Mouse (Mus musculus) CH12.LX (cell line): ENCODE results near the gene Hist1h3f. TPM values are rescaled to one million over a fixed set of nuclear protein-coding genes. Genes with fewer than 3 reads are reported as not detected.

Source experiments
- DNase-seq: peaks from one replicate; pipeline ENCODE4 v3.0.0-alpha.2; 2013; ENCODE audit errors: extremely low read depth
- H3K27ac ChIP-seq: 2 replicates; pipeline ENCODE4 v1.5.1; 2012; ENCODE audit warnings: low read depth, mild to moderate bottlenecking, control low read depth, moderate library complexity; ENCODE audit not compliant: insufficient read depth
- H3K27me3 ChIP-seq: replicated peaks from 2 replicates; pipeline ENCODE3; 2012; ENCODE audit warnings: inconsistent platforms
- H3K36me3 ChIP-seq, 2 experiments: replicated peaks in 1 of 2; 2 replicates each; pipeline versions ENCODE3 to v1.6.1; 2012; ENCODE audit warnings: inconsistent platforms in 1 of 2, low read length in 1 of 2, mild to moderate bottlenecking in 1 of 2, mixed read lengths in 1 of 2, moderate library complexity in 1 of 2; ENCODE audit not compliant: control insufficient read depth in 1 of 2, insufficient read depth in 1 of 2
- H3K4me1 ChIP-seq, 2 experiments: 2 replicates each; pipeline ENCODE4 v1.6.1; 2012; ENCODE audit warnings: inconsistent platforms in 1 of 2, moderate library complexity in 1 of 2; ENCODE audit not compliant: insufficient read depth in 2 of 2, control insufficient read depth in 1 of 2
- H3K4me2 ChIP-seq: 2 replicates; pipeline ENCODE4 v1.6.1; 2012; ENCODE audit warnings: low read depth, mild to moderate bottlenecking, control low read depth; ENCODE audit not compliant: poor library complexity, insufficient read depth, severe bottlenecking
- H3K4me3 ChIP-seq, 3 experiments: fragments of 150-350 bp in 1 of 3; sonication (generic) in 1 of 3; replicated peaks in 1 of 3; 2 replicates each; pipeline versions ENCODE3 to v1.5.1; 2011 to 2012; ENCODE audit warnings: low read depth in 2 of 3, low read length in 2 of 3, mild to moderate bottlenecking in 2 of 3, moderate library complexity in 2 of 3, control low read depth in 1 of 3, improper control_type of control experiment in 1 of 3, inconsistent platforms in 1 of 3, mixed read lengths in 1 of 3; ENCODE audit not compliant: poor library complexity in 1 of 3
- H3K79me2 ChIP-seq: replicated peaks from 2 replicates; pipeline ENCODE4 v1.6.1; 2012; ENCODE audit warnings: mild to moderate bottlenecking, moderate library complexity; ENCODE audit not compliant: control insufficient read depth, poor library complexity, insufficient read depth, severe bottlenecking; ENCODE audit errors: extremely low read depth
- H3K9ac ChIP-seq: 2 replicates; pipeline ENCODE4 v1.6.1; 2012; ENCODE audit warnings: low read depth, mild to moderate bottlenecking, control low read depth, moderate library complexity; ENCODE audit not compliant: insufficient read depth
- H3K9me3 ChIP-seq: replicated peaks from 2 replicates; pipeline ENCODE3; 2012; ENCODE audit warnings: low read length, inconsistent platforms, mixed read lengths
- CHD1 ChIP-seq: IDR thresholded peaks from 2 replicates; pipeline ENCODE4 v1.6.1; 2012; ENCODE audit warnings: low read depth, low read length, improper control_type of control experiment, inconsistent platforms
- CHD2 ChIP-seq: IDR thresholded peaks from 2 replicates; pipeline ENCODE4 v1.6.1; 2011; ENCODE audit warnings: low read length, improper control_type of control experiment
- CTCF ChIP-seq, 2 experiments: IDR thresholded peaks in 1 of 2; conservative IDR thresholded peaks in 1 of 2; 2 replicates each; pipeline ENCODE4 v1.5.1; 2011 to 2012; ENCODE audit warnings: low read depth in 2 of 2, low read length in 2 of 2, improper control_type of control experiment in 1 of 2, inconsistent platforms in 1 of 2, mild to moderate bottlenecking in 1 of 2, moderate library complexity in 1 of 2
- ELF1 ChIP-seq: IDR thresholded peaks from 2 replicates; pipeline ENCODE4 v1.6.1; 2014; ENCODE audit warnings: low read depth, mild to moderate bottlenecking, inconsistent platforms, low read length, improper control_type of control experiment
- EP300 ChIP-seq: IDR thresholded peaks from 2 replicates; pipeline ENCODE4 v1.6.1; 2011; ENCODE audit warnings: low read length, improper control_type of control experiment
- ETS1 ChIP-seq: conservative IDR thresholded peaks from 2 replicates; pipeline ENCODE4 v1.6.1; 2012; ENCODE audit warnings: low read depth, mild to moderate bottlenecking, inconsistent platforms, low read length, improper control_type of control experiment, moderate library complexity
- GABPA ChIP-seq: IDR thresholded peaks from 2 replicates; pipeline ENCODE4 v1.6.1; 2012; ENCODE audit warnings: low read depth, low read length, improper control_type of control experiment, inconsistent platforms; ENCODE audit not compliant: insufficient replicate concordance
- HCFC1 ChIP-seq: IDR thresholded peaks from 2 replicates; pipeline ENCODE4 v1.6.1; 2012; ENCODE audit warnings: low read depth, mild to moderate bottlenecking, inconsistent platforms, low read length, improper control_type of control experiment
- IRF4 ChIP-seq: IDR thresholded peaks from 2 replicates; pipeline ENCODE4 v1.6.1; 2014; ENCODE audit warnings: low read depth, mild to moderate bottlenecking, inconsistent platforms, low read length, improper control_type of control experiment
- JUN ChIP-seq: IDR thresholded peaks from 2 replicates; pipeline ENCODE4 v1.6.1; 2011; ENCODE audit warnings: low read depth, mild to moderate bottlenecking, low read length, improper control_type of control experiment, moderate library complexity; ENCODE audit not compliant: insufficient read depth
- JUND ChIP-seq: conservative IDR thresholded peaks from 2 replicates; pipeline ENCODE4 v1.6.1; 2011; ENCODE audit warnings: low read depth, low read length, improper control_type of control experiment
- MAFK ChIP-seq: IDR thresholded peaks from 2 replicates; pipeline ENCODE4 v1.6.1; 2011; ENCODE audit warnings: low read length, improper control_type of control experiment; ENCODE audit not compliant: insufficient replicate concordance
- MAX ChIP-seq: IDR thresholded peaks from 2 replicates; pipeline ENCODE4 v1.6.1; 2011; ENCODE audit warnings: low read length, improper control_type of control experiment
- MYC ChIP-seq: IDR thresholded peaks from 2 replicates; pipeline ENCODE4 v1.6.1; 2011; ENCODE audit warnings: low read depth, mild to moderate bottlenecking, improper control_type of control experiment, low read length
- NELFE ChIP-seq: IDR thresholded peaks from 2 replicates; pipeline ENCODE4 v1.6.1; 2011; ENCODE audit warnings: low read depth, low read length, improper control_type of control experiment
- NRF1 ChIP-seq: IDR thresholded peaks from 2 replicates; pipeline ENCODE4 v1.6.1; 2014; ENCODE audit warnings: low read depth, mild to moderate bottlenecking, inconsistent platforms, low read length, improper control_type of control experiment, moderate library complexity
- PAX5 ChIP-seq: IDR thresholded peaks from 2 replicates; pipeline ENCODE4 v1.6.1; 2012; ENCODE audit warnings: low read length, inconsistent platforms, mixed read lengths
- POLR2A ChIP-seq: IDR thresholded peaks from 2 replicates; pipeline ENCODE4 v1.6.1; 2011; ENCODE audit warnings: low read depth, mild to moderate bottlenecking, improper control_type of control experiment, low read length
- RAD21 ChIP-seq: IDR thresholded peaks from 2 replicates; pipeline ENCODE4 v1.6.1; 2011; ENCODE audit warnings: low read depth, mild to moderate bottlenecking, low read length, improper control_type of control experiment, moderate library complexity
- SMC3 ChIP-seq: IDR thresholded peaks from 2 replicates; pipeline ENCODE4 v1.6.1; 2011; ENCODE audit warnings: low read depth, low read length, improper control_type of control experiment
- TBP ChIP-seq: conservative IDR thresholded peaks from 2 replicates; pipeline ENCODE4 v1.6.1; 2011; ENCODE audit warnings: low read depth, low read length, improper control_type of control experiment
- TCF12 ChIP-seq: IDR thresholded peaks from 2 replicates; pipeline ENCODE4 v1.6.1; 2014; ENCODE audit warnings: low read depth, mild to moderate bottlenecking, inconsistent platforms, low read length, improper control_type of control experiment
- USF1 ChIP-seq: IDR thresholded peaks from 2 replicates; pipeline ENCODE4 v1.6.1; 2014; ENCODE audit warnings: low read depth, mild to moderate bottlenecking, inconsistent platforms, low read length, improper control_type of control experiment
- ZKSCAN1 ChIP-seq: IDR thresholded peaks from 2 replicates; pipeline ENCODE4 v1.6.1; 2012; ENCODE audit warnings: low read depth, inconsistent platforms, low read length, improper control_type of control experiment, borderline replicate concordance
- dilution Hi-C: fragments of 300-500 bp; cut with MboI; formaldehyde crosslinking; loops from 2 replicates; pipeline ENCODE4 v1.14.3; 2020; ENCODE audit warnings: low sequenced_read_pairs; ENCODE audit not compliant: extremely low pct_unique_long_range_greater_than_20kb, extremely low pct_ligation_motif_present
- in situ Hi-C: fragments of 300-500 bp; cut with MboI; formaldehyde crosslinking; loops from 3 replicates; pipeline ENCODE4 v1.14.3; 2019; ENCODE audit warnings: low sequenced_read_pairs, low pct_ligation_motif_present, low pct_unique_long_range_greater_than_20kb, mixed read lengths
- polyA plus RNA-seq: library from polyadenylated mRNA; unstranded; fragments of >175 nt; gene quantifications from 2 replicates; pipeline ENCODE4 v1.2.1, GENCODE M21; 2012; ENCODE audit warnings: low read depth; ENCODE audit not compliant: insufficient read length
- total RNA-seq, 2 experiments: library from RNA; depleted of rRNA; stranded (reverse); fragments of 300-350 nt in 1 of 2; fragments of >200 nt in 1 of 2; gene quantifications; 2 replicates each; pipeline ENCODE4 v1.2.3; 2012 to 2014

The Hist1h3f gene
- total and polyA plus RNA-seq, 3 experiments, result 0.30 to 553 (median 8.0) TPM

DNA sequence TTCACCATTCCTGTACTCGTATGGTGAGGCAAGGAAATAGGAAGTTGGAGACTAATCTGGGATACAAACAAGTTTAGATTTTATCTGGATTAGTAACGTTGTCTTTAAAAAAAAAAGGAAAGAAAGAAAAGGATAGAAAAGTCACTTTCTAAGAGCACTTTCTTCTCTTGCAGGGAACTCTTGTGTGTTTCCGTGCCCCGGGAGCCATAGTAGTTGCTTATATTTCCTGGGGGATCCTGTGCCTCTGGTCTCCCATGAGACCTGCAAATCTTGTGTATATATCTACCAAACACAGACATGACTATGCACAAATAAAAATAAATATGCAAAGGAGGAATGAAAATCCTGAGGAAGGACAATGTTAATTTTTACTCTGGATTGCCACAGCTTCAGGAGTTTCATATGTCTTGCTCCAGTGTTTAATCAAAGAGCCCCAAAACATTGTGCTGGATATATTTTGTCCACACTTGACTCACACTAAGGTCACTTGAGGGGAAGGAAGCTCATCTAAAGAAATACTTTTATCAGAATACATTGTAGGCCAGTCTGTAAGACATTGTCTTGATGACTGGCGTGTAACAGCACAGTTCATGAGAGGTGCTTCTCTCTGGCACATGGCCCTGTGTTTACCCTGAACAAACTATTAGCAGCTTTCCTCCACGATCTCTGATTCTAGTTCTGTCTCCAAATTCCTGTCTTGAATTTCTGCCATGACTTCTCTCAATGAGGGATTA is 33.2 kb downstream of the Hist1h3f start:
- H3K27ac ChIP-seq, result peak overlapping the region; percentile 77
- H3K79me2 ChIP-seq, result no peaks in the 10 kb centered on the region
- in situ Hi-C loops, result no loop called here
- H3K27me3 ChIP-seq, result no peaks in the 10 kb centered on the region
- TF ChIP-seq POLR2A, result no peak
- no peak for TF ChIP-seq ZKSCAN1
- no peak for TF ChIP-seq HCFC1
- no peak for TF ChIP-seq TCF12
- no peak for TF ChIP-seq SMC3
- no peak for TF ChIP-seq JUND
- no peak for TF ChIP-seq MAFK
- no peak for TF ChIP-seq ETS1
- no peak for TF ChIP-seq NRF1
- TF ChIP-seq CHD2, result no peak
- no peak for TF ChIP-seq RAD21
- TF ChIP-seq IRF4, result no peak
- TF ChIP-seq USF1, result no peak
- no peak for TF ChIP-seq JUN
- no peak for TF ChIP-seq GABPA
- TF ChIP-seq NELFE, result no peak
- TF ChIP-seq CTCF (conservative IDR thresholded peaks at IDR 0.05 in 1 of 2, IDR thresholded peaks at IDR 0.05 in 1 of 2; ENCODE audit: low read depth in 2 of 2, low read length in 2 of 2), result no peak
- TF ChIP-seq EP300, result no peak
- TF ChIP-seq PAX5, result no peak
- peak overlapping the region; percentile 88 for H3K9ac ChIP-seq
- peaks cover 0 to 23% of the 10 kb centered on the region in 2 experiments; a peak in 2 of 4 replicates for H3K4me1 ChIP-seq
- DNase-seq, result no peak
- peak overlapping the region; percentile 58; the same call in 1 of the 2 replicates for H3K4me2 ChIP-seq
- no peaks in the 10 kb centered on the region for H3K36me3 ChIP-seq
- no peaks in the 10 kb centered on the region for H3K9me3 ChIP-seq
- dilution Hi-C loops, result no loop called here
- H3K4me3 ChIP-seq, result peak overlapping the region; percentile 19 to 69 (median 46)

DNA sequence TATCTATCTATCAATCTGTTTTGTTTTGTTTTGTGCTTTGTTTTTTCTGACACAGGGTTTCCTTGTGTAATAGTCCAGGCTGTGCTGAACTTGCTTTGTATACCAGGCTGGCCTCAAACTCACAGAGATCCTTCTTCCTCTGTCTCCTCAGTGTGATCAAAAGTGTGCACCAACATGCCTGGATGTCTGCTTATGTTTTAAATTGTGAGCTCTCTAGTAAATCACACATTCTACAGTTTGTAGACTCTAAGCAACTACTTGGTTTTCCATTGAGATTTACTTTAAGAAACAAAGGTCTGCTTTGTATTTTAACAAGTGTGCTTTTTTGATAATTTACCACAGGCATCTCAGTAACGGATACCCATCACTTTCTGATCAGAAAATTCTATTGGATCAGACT is 34.0 kb downstream of the Hist1h3f start:
- TF ChIP-seq MAX (no peak), CHD2 (no peak), TBP (no peak), NELFE (no peak), EP300 (no peak), JUND (no peak), MYC (no peak), ETS1 (no peak), CHD1 (no peak), ELF1 (no peak), PAX5 (no peak)
- DNase-seq, result no peak
- Histone ChIP-seq H3K27ac (no peak overlapping the region), H3K36me3 (no peaks in the 10 kb centered on the region), H3K9me3 (no peaks in the 10 kb centered on the region), H3K9ac (no peak overlapping the region), H3K4me3 (no peak overlapping the region), H3K4me2 (no peak overlapping the region), H3K4me1 (peaks cover 0 to 25% of the 10 kb centered on the region in 2 experiments; a peak in 2 of 4 replicates), H3K27me3 (no peaks in the 10 kb centered on the region), H3K79me2 (no peaks in the 10 kb centered on the region)
- dilution Hi-C loops (no loop called here), in situ Hi-C loops (no loop called here)
